Mouse (Mus musculus) kidney, adult 2 months (tissue): Measurements from ENCODE around the gene Mylip.

ENCODE experiments used
- CTCF ChIP-seq: fragments of 200-500 bp; conservative IDR thresholded peaks from 2 replicates; pipeline ENCODE4 v1.5.1; 2011; ENCODE audit warnings: low read depth, mild to moderate bottlenecking, control low read depth, low read length, moderate library complexity, mixed read lengths; ENCODE audit not compliant: insufficient read depth, insufficient read length
- POLR2A ChIP-seq: fragments of 200-500 bp; IDR thresholded peaks from one replicate; pipeline ENCODE4 v1.6.1; 2011; ENCODE audit warnings: low read depth, low read length, control low read depth

- TF ChIP-seq CTCF, result no peak
- TF ChIP-seq POLR2A, result no peak
Measured at GRCm38 (mm10) chr13:45365788-45366187, 23.8 kb upstream of the Mylip start.
